Mouse (Mus musculus) MEL (cell line): Measurements from ENCODE around the gene Itpr2. TPM values are rescaled to one million over a fixed set of nuclear protein-coding genes. Genes with fewer than 3 reads are reported as not detected.

Experiments
- DNase-seq: peaks from one replicate; pipeline ENCODE4 v3.0.0; 2011; ENCODE audit warnings: low read depth, low spot score
- H3K27ac ChIP-seq: 2 replicates; pipeline ENCODE4 v1.5.1; 2012; ENCODE audit warnings: low read depth, mild to moderate bottlenecking, control low read depth, low read length, moderate library complexity; ENCODE audit not compliant: control insufficient read depth
- H3K27me3 ChIP-seq, 2 experiments: fragments of 150-350 bp in 1 of 2; sonication (generic) in 1 of 2; 2 replicates each; pipeline ENCODE4 v1.6.1; 2012; ENCODE audit warnings: low read length in 2 of 2, mild to moderate bottlenecking in 2 of 2, improper control_type of control experiment in 1 of 2, moderate library complexity in 1 of 2; ENCODE audit not compliant: insufficient read depth in 2 of 2, control insufficient read depth in 1 of 2
- H3K36me3 ChIP-seq, 2 experiments: 2 replicates each; pipeline ENCODE4 v1.6.1; 2012 to 2014; ENCODE audit warnings: low read length in 2 of 2, improper control_type of control experiment in 1 of 2, inconsistent platforms in 1 of 2, mild to moderate bottlenecking in 1 of 2; ENCODE audit not compliant: insufficient read depth in 2 of 2, control insufficient read depth in 1 of 2
- H3K4me1 ChIP-seq, 2 experiments: fragments of 150-350 bp in 1 of 2; sonication (generic) in 1 of 2; 2 replicates each; pipeline ENCODE4 v1.6.1; 2012; ENCODE audit warnings: low read length in 2 of 2, improper control_type of control experiment in 1 of 2, mild to moderate bottlenecking in 1 of 2; ENCODE audit not compliant: insufficient read depth in 2 of 2, control insufficient read depth in 1 of 2
- H3K4me3 ChIP-seq, 2 experiments: fragments of 150-350 bp in 1 of 2; sonication (generic) in 1 of 2; 2 replicates each; pipeline ENCODE4 v1.5.1; 2012; ENCODE audit warnings: low read depth in 2 of 2, low read length in 2 of 2, mild to moderate bottlenecking in 2 of 2, moderate library complexity in 2 of 2, control low read depth in 1 of 2, improper control_type of control experiment in 1 of 2; ENCODE audit not compliant: control insufficient read depth in 1 of 2, insufficient read depth in 1 of 2
- H3K79me2 ChIP-seq: 2 replicates; pipeline ENCODE4 v1.6.1; 2012; ENCODE audit warnings: mild to moderate bottlenecking, low read length, moderate library complexity; ENCODE audit not compliant: control insufficient read depth, poor library complexity, insufficient read depth
- H3K9ac ChIP-seq: 2 replicates; pipeline ENCODE4 v1.6.1; 2012; ENCODE audit warnings: low read depth, mild to moderate bottlenecking, control low read depth, low read length, moderate library complexity; ENCODE audit not compliant: control insufficient read depth, poor library complexity, severe bottlenecking
- H3K9me3 ChIP-seq: fragments of 150-350 bp; sonication (generic); replicated peaks from 2 replicates; pipeline ENCODE4 v1.6.1; 2012; ENCODE audit warnings: mild to moderate bottlenecking, low read length, improper control_type of control experiment, moderate library complexity; ENCODE audit not compliant: insufficient read depth
- BHLHE40 ChIP-seq: IDR thresholded peaks from 2 replicates; pipeline ENCODE4 v1.6.1; 2012; ENCODE audit warnings: low read depth, mild to moderate bottlenecking, inconsistent platforms, low read length, improper control_type of control experiment, borderline replicate concordance
- CHD2 ChIP-seq: IDR thresholded peaks from 2 replicates; pipeline ENCODE4 v1.6.1; 2011; ENCODE audit warnings: low read length, improper control_type of control experiment
- E2F4 ChIP-seq: IDR thresholded peaks from 2 replicates; pipeline ENCODE4 v1.6.1; 2011; ENCODE audit warnings: low read depth, low read length, improper control_type of control experiment, borderline replicate concordance
- EP300 ChIP-seq, 2 experiments: IDR thresholded peaks; 2 replicates each; pipeline ENCODE4 v1.6.1; 2011; ENCODE audit warnings: improper control_type of control experiment in 2 of 2, low read length in 2 of 2, low read depth in 1 of 2, mild to moderate bottlenecking in 1 of 2
- ETS1 ChIP-seq: IDR thresholded peaks from 2 replicates; pipeline ENCODE4 v1.6.1; 2012; ENCODE audit warnings: low read depth, mild to moderate bottlenecking, inconsistent platforms, low read length, improper control_type of control experiment, moderate library complexity
- MAFK ChIP-seq: IDR thresholded peaks from 2 replicates; pipeline ENCODE4 v1.6.1; 2011; ENCODE audit warnings: low read depth, mild to moderate bottlenecking, low read length, improper control_type of control experiment, borderline replicate concordance
- MAX ChIP-seq: IDR thresholded peaks from 2 replicates; pipeline ENCODE4 v1.6.1; 2011; ENCODE audit warnings: low read length, improper control_type of control experiment
- MAZ ChIP-seq: IDR thresholded peaks from 2 replicates; pipeline ENCODE4 v1.6.1; 2012; ENCODE audit warnings: low read depth, mild to moderate bottlenecking, inconsistent platforms, low read length, improper control_type of control experiment
- MEF2A ChIP-seq: IDR thresholded peaks from 2 replicates; pipeline ENCODE4 v1.6.1; 2014; ENCODE audit warnings: low read depth, mild to moderate bottlenecking, inconsistent platforms, low read length, improper control_type of control experiment; ENCODE audit not compliant: poor library complexity, insufficient replicate concordance, severe bottlenecking; ENCODE audit errors: extremely low read depth
- MYB ChIP-seq: IDR thresholded peaks from 2 replicates; pipeline ENCODE4 v1.6.1; 2011; ENCODE audit warnings: mild to moderate bottlenecking, low read depth, low read length, improper control_type of control experiment
- MYC ChIP-seq: IDR thresholded peaks from 2 replicates; pipeline ENCODE4 v1.6.1; 2011; ENCODE audit warnings: low read depth, mild to moderate bottlenecking, low read length, improper control_type of control experiment, moderate library complexity
- NRF1 ChIP-seq: IDR thresholded peaks from 2 replicates; pipeline ENCODE4 v1.6.1; 2014; ENCODE audit warnings: low read depth, mild to moderate bottlenecking, inconsistent platforms, low read length, improper control_type of control experiment, moderate library complexity; ENCODE audit not compliant: poor library complexity, insufficient read depth, severe bottlenecking
- POLR2AphosphoS2 ChIP-seq: IDR thresholded peaks from 2 replicates; pipeline ENCODE4 v1.6.1; 2011; ENCODE audit warnings: low read length, improper control_type of control experiment
- POLR2AphosphoS5 ChIP-seq: IDR thresholded peaks from 2 replicates; pipeline ENCODE4 v1.6.1; 2012; ENCODE audit warnings: low read depth, borderline replicate concordance, mild to moderate bottlenecking, inconsistent platforms, low read length, moderate library complexity, mixed read lengths
- RAD21 ChIP-seq: IDR thresholded peaks from 2 replicates; pipeline ENCODE4 v1.6.1; 2011; ENCODE audit warnings: mild to moderate bottlenecking, low read depth, low read length, improper control_type of control experiment
- RCOR1 ChIP-seq: IDR thresholded peaks from 2 replicates; pipeline ENCODE4 v1.6.1; 2012; ENCODE audit warnings: low read depth, mild to moderate bottlenecking, inconsistent platforms, low read length, improper control_type of control experiment
- TAL1 ChIP-seq: IDR thresholded peaks from 2 replicates; pipeline ENCODE4 v1.6.1; 2012; ENCODE audit warnings: mild to moderate bottlenecking, inconsistent platforms, low read length, moderate library complexity, mixed read lengths
- TCF12 ChIP-seq: IDR thresholded peaks from 2 replicates; pipeline ENCODE4 v1.6.1; 2014; ENCODE audit warnings: low read depth, mild to moderate bottlenecking, inconsistent platforms, low read length, improper control_type of control experiment, moderate library complexity
- USF1 ChIP-seq: IDR thresholded peaks from 2 replicates; pipeline ENCODE4 v1.6.1; 2014; ENCODE audit warnings: low read depth, mild to moderate bottlenecking, inconsistent platforms, low read length, improper control_type of control experiment, moderate library complexity
- ZKSCAN1 ChIP-seq: IDR thresholded peaks from 2 replicates; pipeline ENCODE4 v1.6.1; 2012; ENCODE audit warnings: low read depth, mild to moderate bottlenecking, inconsistent platforms, low read length, improper control_type of control experiment, moderate library complexity
- ZNF384 ChIP-seq: IDR thresholded peaks from 2 replicates; pipeline ENCODE4 v1.6.1; 2012; ENCODE audit warnings: low read depth, mild to moderate bottlenecking, inconsistent platforms, low read length, improper control_type of control experiment
- polyA plus RNA-seq, 2 experiments: library from polyadenylated mRNA; stranded (reverse) in 1 of 2; unstranded in 1 of 2; fragments of >175 nt in 1 of 2; fragments of >200 nt in 1 of 2; gene quantifications; 2 replicates each; pipeline versions ENCODE4 v1.2.1 to v1.2.4; 2012; ENCODE audit warnings: low replicate concordance in 2 of 2, low read depth in 1 of 2; ENCODE audit not compliant: insufficient read length in 2 of 2, insufficient read depth in 1 of 2, missing spikeins in 1 of 2
- total RNA-seq: library from RNA; depleted of rRNA; stranded (reverse); fragments of 300-350 nt; gene quantifications from 2 replicates; pipeline ENCODE4 v1.2.3, GENCODE M21; 2012

Itpr2 gene
- total and polyA plus RNA-seq, 3 experiments, result 1.5 to 3.0 TPM; not detected in 1

GRCm38 (mm10) chr6:146246368-146246767 lies 255.7 kb downstream of the Itpr2 start:
- no peaks in the 10 kb centered on the region for H3K4me1 ChIP-seq
- no peaks in the 10 kb centered on the region for H3K27me3 ChIP-seq
- no peak for DNase-seq

GRCm38 (mm10) chr6:146245888-146246287 lies 256.1 kb downstream of the Itpr2 start:
- Histone ChIP-seq H3K4me3 (no peak overlapping the region), H3K27ac (no peak overlapping the region), H3K9ac (no peak overlapping the region), H3K79me2 (no peaks in the 10 kb centered on the region), H3K27me3 (no peaks in the 10 kb centered on the region)
- no peak for DNase-seq
- no peak for TF ChIP-seq RAD21
- no peak for TF ChIP-seq MEF2A
- TF ChIP-seq MYB, result no peak
- no peak for TF ChIP-seq ETS1
- TF ChIP-seq BHLHE40, result no peak
- TF ChIP-seq NRF1, result no peak
- TF ChIP-seq EP300 (IDR thresholded peaks at IDR 0.05; ENCODE audit: low read depth in 1 of 2, low read length in 2 of 2), result no peak
- TF ChIP-seq POLR2AphosphoS2, result no peak
- no peak for TF ChIP-seq TAL1
- no peak for TF ChIP-seq MAFK
- no peak for TF ChIP-seq USF1
- no peak for TF ChIP-seq MAX
- no peak for TF ChIP-seq POLR2AphosphoS5
- no peak for TF ChIP-seq E2F4
- TF ChIP-seq MYC, result no peak
- no peak for TF ChIP-seq RCOR1
- TF ChIP-seq ZNF384, result no peak
- TF ChIP-seq, all 39 proteins: peak for 0
- Histone ChIP-seq H3K9me3 (no peaks in the 10 kb centered on the region), H3K4me1 (no peaks in the 10 kb centered on the region), H3K36me3 (no peaks in the 10 kb centered on the region)

More at GRCm38 (mm10) chr6:146246368-146246767, 255.7 kb downstream of the Itpr2 start:
- TF ChIP-seq TAL1 (no peak), MAZ (no peak), RAD21 (no peak), USF1 (no peak), CHD2 (no peak), MEF2A (no peak), TCF12 (no peak), MAX (no peak), E2F4 (no peak), ZKSCAN1 (no peak)
- Histone ChIP-seq H3K36me3 (no peaks in the 10 kb centered on the region), H3K9ac (no peak overlapping the region), H3K79me2 (no peaks in the 10 kb centered on the region), H3K4me3 (no peak overlapping the region), H3K27ac (no peak overlapping the region), H3K9me3 (no peaks in the 10 kb centered on the region)
